Mouse (Mus musculus) liver, embryonic 12.5 days (tissue): Measurements from ENCODE around the gene Adsl. TPM values are rescaled to one million over a fixed set of nuclear protein-coding genes. Genes with fewer than 3 reads are reported as not detected.
A peak's percentile ranks its signal among the peaks of the same experiment; 100 is the strongest.

Experiments
- ATAC-seq: fragments of 200-750 bp; cut with Nextera tagmentation; 2 replicates; pipeline ENCODE4 v1.8.0; 2017; ENCODE audit warnings: moderate number of reproducible peaks, mild to moderate bottlenecking, moderate library complexity
- H3K27ac ChIP-seq: fragments of 300-500 bp; sonication (generic); 2 replicates; pipeline ENCODE4 v1.5.1; 2016; ENCODE audit warnings: mild to moderate bottlenecking
- H3K27me3 ChIP-seq: fragments of 300-500 bp; sonication (generic); replicated peaks from 2 replicates; pipeline ENCODE4 v1.6.1; 2016; ENCODE audit warnings: mild to moderate bottlenecking, moderate library complexity
- H3K36me3 ChIP-seq: fragments of 300-500 bp; sonication (generic); 2 replicates; pipeline ENCODE4 v1.6.1; 2016; ENCODE audit warnings: mild to moderate bottlenecking, moderate library complexity
- H3K4me1 ChIP-seq: fragments of 300-500 bp; sonication (generic); 2 replicates; pipeline ENCODE4 v1.6.1; 2016
- H3K4me2 ChIP-seq: fragments of 300-500 bp; sonication (generic); 2 replicates; pipeline ENCODE4 v1.6.1; 2016; ENCODE audit warnings: mild to moderate bottlenecking, moderate library complexity
- H3K4me3 ChIP-seq: fragments of 300-500 bp; sonication (generic); 2 replicates; pipeline ENCODE4 v1.5.1; 2016; ENCODE audit warnings: mild to moderate bottlenecking, moderate library complexity
- H3K9ac ChIP-seq: fragments of 300-500 bp; sonication (generic); 2 replicates; pipeline ENCODE4 v1.6.1; 2016; ENCODE audit warnings: mild to moderate bottlenecking, moderate library complexity
- H3K9me3 ChIP-seq: fragments of 300-500 bp; sonication (generic); replicated peaks from 2 replicates; pipeline ENCODE4 v1.6.1; 2016; ENCODE audit warnings: mild to moderate bottlenecking, moderate library complexity
- WGBS: fragments of 180-500 bp; shearing (Covaris S2); methylation state at CpG from one replicate; pipeline ENCODE4 v1.1.7; 2016; ENCODE audit not compliant: insufficient replicate concordance; 5-methylcytosine and 5-hydroxymethylcytosine counted together
- polyA plus RNA-seq: library from polyadenylated mRNA; unstranded; fragments of >200 nt; fragmentation: Nextera tagmentation; extraction: Ambion mirVana; gene quantifications from 2 replicates; pipeline ENCODE4 v1.2.1, GENCODE M21; 2016

Adsl gene
- polyA plus RNA-seq, 1 experiment from 2014 or later, result 181 TPM

GRCm38 (mm10) chr15:80988331-80988730 is 40.0 kb downstream of the Adsl start:
- Histone ChIP-seq H3K4me2 (no peak overlapping the region), H3K27me3 (no peaks in the 10 kb centered on the region), H3K9me3 (no peaks in the 10 kb centered on the region), H3K4me3 (no peak overlapping the region), H3K27ac (no peak overlapping the region), H3K4me1 (peaks cover 17% of the 10 kb centered on the region), H3K36me3 (no peaks in the 10 kb centered on the region), H3K9ac (no peak overlapping the region)
- 15% methylated on average over 1 of the region's 1 CpGs for WGBS
- peak; percentile 78 for ATAC-seq

- Histone ChIP-seq H3K4me2 (no peak overlapping the region), H3K4me1 (peaks cover 17% of the 10 kb centered on the region), H3K4me3 (no peak overlapping the region), H3K27me3 (no peaks in the 10 kb centered on the region), H3K36me3 (no peaks in the 10 kb centered on the region), H3K27ac (no peak overlapping the region), H3K9me3 (no peaks in the 10 kb centered on the region), H3K9ac (no peak overlapping the region)
- 50% methylated on average over 3 of the region's 3 CpGs for WGBS
- no peak for ATAC-seq
These were observed 41.4 kb downstream of the Adsl start for GRCm38 (mm10) chr15:80989712-80990111.

GRCm38 (mm10) chr15:80994959-80995358 is 46.7 kb downstream of the Adsl start:
- Histone ChIP-seq H3K27me3 (no peaks in the 10 kb centered on the region), H3K4me1 (peaks cover 33% of the 10 kb centered on the region), H3K4me3 (no peak overlapping the region), H3K4me2 (no peak overlapping the region), H3K27ac (no peak overlapping the region), H3K9me3 (no peaks in the 10 kb centered on the region), H3K9ac (no peak overlapping the region), H3K36me3 (no peaks in the 10 kb centered on the region)
- 78% methylated on average over 5 of the region's 5 CpGs for WGBS
- ATAC-seq, result no peak

GRCm38 (mm10) chr15:80996090-80996835 is 48.0 kb downstream of the Adsl start:
- no peak overlapping the region for H3K9ac ChIP-seq
- H3K27ac ChIP-seq, result no peak overlapping the region
- no peaks in the 10 kb centered on the region for H3K36me3 ChIP-seq
- ATAC-seq, result no peak
- 0 out of 2 replicates have a peak overlapping the region, but pooled peaks have one; percentile 15 for H3K4me2 ChIP-seq
- no peak overlapping the region for H3K4me3 ChIP-seq
- no peaks in the 10 kb centered on the region for H3K27me3 ChIP-seq
- 71% methylated on average over 6 of the region's 6 CpGs for WGBS
- no peaks in the 10 kb centered on the region for H3K9me3 ChIP-seq
- peaks cover 41% of the 10 kb centered on the region for H3K4me1 ChIP-seq

- Histone ChIP-seq H3K27me3 (no peaks in the 10 kb centered on the region), H3K9me3 (no peaks in the 10 kb centered on the region), H3K4me1 (peaks cover 41% of the 10 kb centered on the region), H3K4me2 (0 out of 2 replicates have a peak overlapping the region, but pooled peaks have one; percentile 15), H3K4me3 (no peak overlapping the region), H3K27ac (no peak overlapping the region), H3K36me3 (no peaks in the 10 kb centered on the region), H3K9ac (no peak overlapping the region)
- peak; percentile 24; the same call in 1 of the 2 replicates for ATAC-seq
- WGBS, result 50% methylated on average over 1 of the region's 1 CpGs
These were observed 48.8 kb downstream of the Adsl start for GRCm38 (mm10) chr15:80997077-80997476.

GRCm38 (mm10) chr15:81000419-81001138 is 52.3 kb downstream of the Adsl start:
- peak overlapping the region; percentile 34; the same call in 1 of the 2 replicates for H3K27ac ChIP-seq
- peak; percentile 69 for ATAC-seq
- WGBS, result 31% methylated on average over 3 of the region's 4 CpGs

GRCm38 (mm10) chr15:81006127-81006735 is 57.9 kb downstream of the Adsl start:
- Histone ChIP-seq H3K4me2 (no peak overlapping the region), H3K9me3 (no peaks in the 10 kb centered on the region), H3K4me1 (peaks cover 11% of the 10 kb centered on the region), H3K9ac (no peak overlapping the region), H3K27me3 (no peaks in the 10 kb centered on the region), H3K4me3 (no peak overlapping the region), H3K36me3 (peaks cover 60% of the 10 kb centered on the region), H3K27ac (no peak overlapping the region)
- no peak for ATAC-seq
- 81% methylated on average over 10 of the region's 10 CpGs for WGBS

More at GRCm38 (mm10) chr15:81000419-81001138, 52.3 kb downstream of the Adsl start:
- H3K9ac ChIP-seq, result no peak overlapping the region
- H3K9me3 ChIP-seq, result no peaks in the 10 kb centered on the region
- no peaks in the 10 kb centered on the region for H3K27me3 ChIP-seq
- no peak overlapping the region for H3K4me2 ChIP-seq
- peaks cover 16% of the 10 kb centered on the region for H3K36me3 ChIP-seq
- H3K4me1 ChIP-seq, result peaks cover 51% of the 10 kb centered on the region
- no peak overlapping the region for H3K4me3 ChIP-seq

GRCm38 (mm10) chr15:81007339-81007738 is 59.0 kb downstream of the Adsl start:
- Histone ChIP-seq H3K27ac (no peak overlapping the region), H3K4me3 (no peak overlapping the region), H3K4me2 (no peak overlapping the region), H3K9me3 (no peaks in the 10 kb centered on the region), H3K36me3 (peaks cover 71% of the 10 kb centered on the region), H3K4me1 (peaks cover 11% of the 10 kb centered on the region), H3K9ac (no peak overlapping the region), H3K27me3 (no peaks in the 10 kb centered on the region)
- ATAC-seq, result no peak
- 89% methylated on average over 9 of the region's 9 CpGs for WGBS

- H3K27ac ChIP-seq, result no peak overlapping the region
- no peak overlapping the region for H3K9ac ChIP-seq
- H3K9me3 ChIP-seq, result no peaks in the 10 kb centered on the region
- WGBS, result 77% methylated on average over 8 of the region's 8 CpGs
- no peak overlapping the region for H3K4me3 ChIP-seq
- peaks cover 73% of the 10 kb centered on the region for H3K36me3 ChIP-seq
- H3K4me1 ChIP-seq, result peaks cover 8% of the 10 kb centered on the region
- H3K27me3 ChIP-seq, result no peaks in the 10 kb centered on the region
- no peak overlapping the region for H3K4me2 ChIP-seq
- no peak for ATAC-seq
These were observed 59.6 kb downstream of the Adsl start for GRCm38 (mm10) chr15:81007905-81008304.

GRCm38 (mm10) chr15:81008689-81009123 is 60.4 kb downstream of the Adsl start:
- peaks cover 72% of the 10 kb centered on the region for H3K36me3 ChIP-seq
- H3K4me3 ChIP-seq, result no peak overlapping the region
- no peaks in the 10 kb centered on the region for H3K9me3 ChIP-seq
- 0 out of 2 replicates have a peak, but pooled peaks cover under 1% of the 10 kb centered on the region for H3K4me1 ChIP-seq
- no peak overlapping the region for H3K4me2 ChIP-seq
- no peak overlapping the region for H3K27ac ChIP-seq
- no peaks in the 10 kb centered on the region for H3K27me3 ChIP-seq
- 63% methylated on average over 10 of the region's 10 CpGs for whole genome bisulfite sequencing
- ATAC-seq, result no peak
- H3K9ac ChIP-seq, result no peak overlapping the region

GRCm38 (mm10) chr15:81010114-81010513 is 61.8 kb downstream of the Adsl start:
- Histone ChIP-seq H3K9ac (no peak overlapping the region), H3K4me2 (no peak overlapping the region), H3K27me3 (no peaks in the 10 kb centered on the region), H3K4me3 (no peak overlapping the region), H3K36me3 (peaks cover 81% of the 10 kb centered on the region), H3K27ac (no peak overlapping the region), H3K9me3 (no peaks in the 10 kb centered on the region), H3K4me1 (no peaks in the 10 kb centered on the region)
- WGBS, result 86% methylated on average over 7 of the region's 7 CpGs
- no peak for ATAC-seq

GRCm38 (mm10) chr15:81011523-81011922 is 63.2 kb downstream of the Adsl start:
- Histone ChIP-seq H3K9ac (no peak overlapping the region), H3K4me1 (no peaks in the 10 kb centered on the region), H3K36me3 (peaks cover 90% of the 10 kb centered on the region), H3K4me3 (no peak overlapping the region), H3K27ac (no peak overlapping the region), H3K9me3 (no peaks in the 10 kb centered on the region), H3K27me3 (no peaks in the 10 kb centered on the region), H3K4me2 (no peak overlapping the region)
- no peak for ATAC-seq
- 51% methylated on average over 3 of the region's 3 CpGs for WGBS
